Mouse (Mus musculus) liver, adult 2 months (tissue): Measurements from ENCODE around the gene Mpped1. TPM values are rescaled to one million over a fixed set of nuclear protein-coding genes. Genes with fewer than 3 reads are reported as not detected.

Experiments
- DNase-seq: peaks from one replicate; pipeline ENCODE4 v3.0.0-alpha.2; 2011; ENCODE audit warnings: low read depth, low spot score; ENCODE audit errors: extremely low read depth
- H3K27ac ChIP-seq: fragments of 200-500 bp; replicated peaks from 2 replicates; pipeline ENCODE4 v1.5.1; 2012; ENCODE audit warnings: low read depth, mild to moderate bottlenecking, control low read depth, inconsistent platforms, low read length; ENCODE audit not compliant: insufficient read depth
- H3K27me3 ChIP-seq: fragments of 200-500 bp; 2 replicates; pipeline ENCODE4 v1.6.1; 2012; ENCODE audit warnings: mild to moderate bottlenecking, moderate library complexity, low read length, inconsistent platforms; ENCODE audit not compliant: control insufficient read depth, insufficient read depth
- H3K36me3 ChIP-seq: fragments of 200-500 bp; 2 replicates; pipeline ENCODE4 v1.6.1; 2012; ENCODE audit warnings: low read length, inconsistent platforms; ENCODE audit not compliant: control insufficient read depth, insufficient read depth
- H3K4me1 ChIP-seq: fragments of 200-500 bp; 2 replicates; pipeline ENCODE4 v1.6.1; 2011; ENCODE audit warnings: low read length; ENCODE audit not compliant: control insufficient read depth, insufficient read depth
- H3K4me3 ChIP-seq: fragments of 200-500 bp; 2 replicates; pipeline ENCODE4 v1.5.1; 2011; ENCODE audit warnings: low read depth, mild to moderate bottlenecking, control low read depth, low read length, moderate library complexity; ENCODE audit not compliant: insufficient read depth
- H3K79me2 ChIP-seq: fragments of 200-500 bp; 2 replicates; pipeline ENCODE4 v1.6.1; 2012; ENCODE audit warnings: inconsistent platforms, mild to moderate bottlenecking, low read length, moderate library complexity; ENCODE audit not compliant: control insufficient read depth, insufficient read depth
- H3K9ac ChIP-seq: fragments of 200-500 bp; 2 replicates; pipeline ENCODE4 v1.6.1; 2012; ENCODE audit warnings: low read depth, mild to moderate bottlenecking, control low read depth, inconsistent platforms, low read length
- CTCF ChIP-seq: fragments of 200-500 bp; IDR thresholded peaks from 2 replicates; pipeline ENCODE4 v1.5.1; 2011; ENCODE audit warnings: low read depth, low read length, control low read depth
- POLR2A ChIP-seq: fragments of 200-500 bp; IDR thresholded peaks from 2 replicates; pipeline ENCODE4 v1.6.1; 2011; ENCODE audit warnings: low read length, control low read depth; ENCODE audit not compliant: insufficient read depth; ENCODE audit errors: extremely low read depth
- WGBS: fragments of 180-500 bp; shearing (Covaris S2); methylation state at CpG from one replicate; pipeline ENCODE4 v1.1.7; 2018; 5-methylcytosine and 5-hydroxymethylcytosine counted together
- polyA plus RNA-seq: library from polyadenylated mRNA; depleted of rRNA; stranded (reverse); fragments of >200 nt; gene quantifications from 2 replicates; pipeline ENCODE4 v1.2.3, GENCODE M21; 2012; rRNA removed
- total RNA-seq: library from RNA; depleted of rRNA; stranded (reverse); fragments of >200 nt; gene quantifications from 2 replicates; pipeline ENCODE4 v1.2.3, GENCODE M21; 2014; rRNA removed

Mpped1 gene
- total RNA-seq (not detected in 2 replicates), polyA plus RNA-seq (0.13 TPM in 1 of 2 replicates, not detected in the other)

GRCm38 (mm10) chr15:83779387-83779786 lies at the start of gene Mpped1:
TSS of gene Mpped1 (plus strand) at chr15:83779467.
- WGBS, result 7% methylated on average over 36 of the region's 37 CpGs
- H3K27me3 ChIP-seq, result 0 out of 2 replicates have a peak, but pooled peaks cover 4% of the 10 kb centered on the region
- H3K4me3 ChIP-seq, result no peak within 1 kb of the TSS
- H3K4me1 ChIP-seq, result no peaks in the 10 kb centered on the region
- TF ChIP-seq CTCF (no peak), POLR2A (no peak)
- no peak for DNase-seq
- H3K9ac ChIP-seq, result no peak within 1 kb of the TSS
- no peak within 1 kb of the TSS for H3K27ac ChIP-seq
- H3K79me2 ChIP-seq, result no peaks in the 10 kb centered on the region
- H3K36me3 ChIP-seq, result no peaks in the 10 kb centered on the region

- Histone ChIP-seq H3K79me2 (no peaks in the 10 kb centered on the region), H3K36me3 (no peaks in the 10 kb centered on the region), H3K4me3 (no peak overlapping the region), H3K9ac (no peak overlapping the region), H3K27ac (no peak overlapping the region), H3K4me1 (no peaks in the 10 kb centered on the region), H3K27me3 (no peaks in the 10 kb centered on the region; the same call in 1 of the 2 replicates)
- no peak for TF ChIP-seq POLR2A
- TF ChIP-seq CTCF, result no peak
- WGBS, result 58% methylated on average over 21 of the region's 21 CpGs
- DNase-seq, result no peak
Observed at GRCm38 (mm10) chr15:83740676-83741422, 38.4 kb upstream of the Mpped1 start.

- no peak overlapping the region for H3K27ac ChIP-seq
- TF ChIP-seq POLR2A (no peak), CTCF (no peak)
- H3K79me2 ChIP-seq, result no peaks in the 10 kb centered on the region
- no peaks in the 10 kb centered on the region for H3K36me3 ChIP-seq
- H3K4me1 ChIP-seq, result no peaks in the 10 kb centered on the region
- no peak overlapping the region for H3K9ac ChIP-seq
- 83% methylated on average over 1 of the region's 1 CpGs for WGBS
- H3K4me3 ChIP-seq, result no peak overlapping the region
- H3K27me3 ChIP-seq, result no peaks in the 10 kb centered on the region; the same call in 1 of the 2 replicates
- no peak for DNase-seq
Observed at GRCm38 (mm10) chr15:83742018-83742417, 37.2 kb upstream of the Mpped1 start.

- Histone ChIP-seq H3K27me3 (no peaks in the 10 kb centered on the region; the same call in 1 of the 2 replicates), H3K4me1 (no peaks in the 10 kb centered on the region), H3K4me3 (no peak overlapping the region), H3K9ac (no peak overlapping the region), H3K36me3 (no peaks in the 10 kb centered on the region), H3K27ac (no peak overlapping the region), H3K79me2 (no peaks in the 10 kb centered on the region)
- 71% methylated on average over 16 of the region's 16 CpGs for WGBS
- DNase-seq, result no peak
- TF ChIP-seq POLR2A (no peak), CTCF (no peak)
Observed at GRCm38 (mm10) chr15:83746311-83746710, 33.0 kb upstream of the Mpped1 start.

- TF ChIP-seq CTCF (no peak), POLR2A (no peak)
- H3K9ac ChIP-seq, result no peak overlapping the region
- DNase-seq, result no peak
- no peaks in the 10 kb centered on the region for H3K79me2 ChIP-seq
- H3K27ac ChIP-seq, result no peak overlapping the region
- no peak overlapping the region for H3K4me3 ChIP-seq
- no peaks in the 10 kb centered on the region for H3K36me3 ChIP-seq
- H3K27me3 ChIP-seq, result no peaks in the 10 kb centered on the region; the same call in 1 of the 2 replicates
- no peaks in the 10 kb centered on the region for H3K4me1 ChIP-seq
- 72% methylated on average over 6 of the region's 6 CpGs for WGBS
Observed at GRCm38 (mm10) chr15:83748986-83749385, 30.3 kb upstream of the Mpped1 start.

GRCm38 (mm10) chr15:83749436-83749835 lies 29.8 kb upstream of the Mpped1 start:
- no peaks in the 10 kb centered on the region; the same call in 1 of the 2 replicates for H3K27me3 ChIP-seq
- no peaks in the 10 kb centered on the region for H3K36me3 ChIP-seq
- H3K4me3 ChIP-seq, result no peak overlapping the region
- 75% methylated on average over 9 of the region's 9 CpGs for WGBS
- no peak for DNase-seq
- H3K79me2 ChIP-seq, result no peaks in the 10 kb centered on the region
- H3K27ac ChIP-seq, result no peak overlapping the region
- H3K4me1 ChIP-seq, result no peaks in the 10 kb centered on the region
- TF ChIP-seq CTCF (no peak), POLR2A (no peak)
- H3K9ac ChIP-seq, result no peak overlapping the region
